Mouse (Mus musculus) intestine, postnatal 0 days (tissue): ENCODE results near the gene Tfg. TPM values are rescaled to one million over a fixed set of nuclear protein-coding genes. Genes with fewer than 3 reads are reported as not detected.

ENCODE experiments used
- ATAC-seq: fragments of 200-750 bp; cut with Nextera tagmentation; 2 replicates; pipeline ENCODE4 v1.8.0; 2017; ENCODE audit warnings: mild to moderate bottlenecking, moderate TSS enrichment, moderate library complexity
- H3K27ac ChIP-seq: fragments of 300-500 bp; sonication (generic); 2 replicates; pipeline ENCODE4 v1.5.1; 2014; ENCODE audit warnings: mild to moderate bottlenecking, low read depth, low read length, moderate library complexity
- H3K27me3 ChIP-seq: fragments of 300-500 bp; sonication (generic); replicated peaks from 2 replicates; pipeline ENCODE4 v1.6.1; 2014; ENCODE audit warnings: low read length, mixed read lengths; ENCODE audit not compliant: control insufficient read depth, insufficient read depth
- H3K36me3 ChIP-seq: fragments of 300-500 bp; sonication (generic); 2 replicates; pipeline ENCODE4 v1.6.1; 2014; ENCODE audit warnings: mild to moderate bottlenecking, moderate library complexity; ENCODE audit not compliant: control insufficient read depth, insufficient read depth
- H3K4me1 ChIP-seq: fragments of 300-500 bp; sonication (generic); replicated peaks from 2 replicates; pipeline ENCODE4 v1.6.1; 2014; ENCODE audit warnings: antibody characterized with exemption, low read length, mixed read lengths; ENCODE audit not compliant: control insufficient read depth, insufficient read depth
- H3K4me2 ChIP-seq: fragments of 300-500 bp; sonication (generic); replicated peaks from 2 replicates; pipeline ENCODE4 v1.6.1; 2014; ENCODE audit warnings: low read depth, mild to moderate bottlenecking, moderate library complexity
- H3K4me3 ChIP-seq: fragments of 300-500 bp; sonication (generic); 2 replicates; pipeline ENCODE4 v1.5.1; 2014; ENCODE audit warnings: low read depth, low read length
- H3K9ac ChIP-seq: fragments of 300-500 bp; sonication (generic); 2 replicates; pipeline ENCODE4 v1.6.1; 2014; ENCODE audit warnings: mild to moderate bottlenecking, low read depth, low read length
- H3K9me3 ChIP-seq: fragments of 300-500 bp; sonication (generic); 2 replicates; pipeline ENCODE4 v1.6.1; 2016; ENCODE audit warnings: mixed run types; ENCODE audit not compliant: control insufficient read depth
- CTCF ChIP-seq: sonication (generic); IDR thresholded peaks from 2 replicates; pipeline ENCODE4 v1.5.1; 2016; ENCODE audit warnings: low read depth, mild to moderate bottlenecking, control low read depth, antibody characterized with exemption, moderate library complexity
- WGBS: fragments of 180-500 bp; shearing (Covaris S2); extraction: QIAGEN DNeasy Blood & Tissue Kit; methylation state at CpG from one replicate; pipeline ENCODE4 v1.1.7; 2014; 5-methylcytosine and 5-hydroxymethylcytosine counted together
- polyA plus RNA-seq: library from polyadenylated mRNA; unstranded; fragments of >200 nt; fragmentation: Nextera tagmentation; extraction: Ambion mirVana; gene quantifications from 2 replicates; pipeline ENCODE4 v1.2.1, GENCODE M21; 2015

Tfg gene
- polyA plus RNA-seq, 1 experiment from 2014 or later, result 509 TPM

- no peaks in the 10 kb centered on the region for H3K27me3 ChIP-seq
- no peak for ATAC-seq
These were observed 61.9 kb downstream of the Tfg start for GRCm38 (mm10) chr16:56655193-56655910.

DNA sequence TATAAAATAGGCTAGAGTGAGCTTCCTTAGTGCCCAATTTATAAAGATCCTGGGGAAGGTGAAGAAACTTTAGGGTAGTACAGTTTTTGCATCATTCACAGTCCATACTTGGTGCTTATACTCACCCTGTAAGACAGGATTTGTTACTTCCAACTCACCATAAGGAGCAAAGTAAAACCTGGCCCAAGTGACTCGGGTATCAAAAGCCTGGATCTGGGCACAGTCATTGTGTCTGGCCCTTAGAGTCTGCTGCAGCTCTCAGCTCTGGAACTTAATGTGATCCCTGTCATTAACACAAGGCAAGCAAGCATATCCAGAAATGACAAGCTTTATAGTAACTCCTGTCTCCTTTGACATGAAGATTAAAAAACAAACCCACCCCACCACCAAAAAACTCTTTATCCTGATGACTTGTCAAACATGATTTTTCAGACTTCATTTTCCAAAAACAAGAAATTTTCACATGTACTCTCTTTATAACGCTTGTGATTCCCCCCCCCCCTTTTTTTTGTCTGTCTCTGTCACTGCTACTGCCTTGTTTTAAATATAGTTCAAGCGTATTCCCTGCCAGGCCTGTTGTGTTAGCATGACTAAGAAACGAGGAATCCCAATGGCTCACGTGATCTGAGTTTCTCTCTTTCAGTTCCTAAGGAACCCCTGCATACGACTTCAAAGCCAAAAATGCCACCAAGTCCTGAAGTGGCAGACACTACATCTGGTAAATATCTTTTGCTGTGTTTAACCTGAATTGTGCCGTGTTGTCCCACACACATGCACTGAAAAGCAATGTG is 70.7 kb downstream of the Tfg start:
- WGBS, result 62% methylated on average over 7 of the region's 7 CpGs
- no peak for ATAC-seq

More at GRCm38 (mm10) chr16:56655193-56655910, 61.9 kb downstream of the Tfg start:
- TF ChIP-seq CTCF, result no peak
- no peaks in the 10 kb centered on the region for H3K36me3 ChIP-seq
- H3K4me3 ChIP-seq, result no peak overlapping the region
- 69% methylated on average over 12 of the region's 12 CpGs for WGBS
- H3K4me2 ChIP-seq, result no peak overlapping the region
- H3K4me1 ChIP-seq, result no peaks in the 10 kb centered on the region
- no peak overlapping the region for H3K9ac ChIP-seq
- no peak overlapping the region for H3K27ac ChIP-seq
- no peaks in the 10 kb centered on the region for H3K9me3 ChIP-seq

DNA sequence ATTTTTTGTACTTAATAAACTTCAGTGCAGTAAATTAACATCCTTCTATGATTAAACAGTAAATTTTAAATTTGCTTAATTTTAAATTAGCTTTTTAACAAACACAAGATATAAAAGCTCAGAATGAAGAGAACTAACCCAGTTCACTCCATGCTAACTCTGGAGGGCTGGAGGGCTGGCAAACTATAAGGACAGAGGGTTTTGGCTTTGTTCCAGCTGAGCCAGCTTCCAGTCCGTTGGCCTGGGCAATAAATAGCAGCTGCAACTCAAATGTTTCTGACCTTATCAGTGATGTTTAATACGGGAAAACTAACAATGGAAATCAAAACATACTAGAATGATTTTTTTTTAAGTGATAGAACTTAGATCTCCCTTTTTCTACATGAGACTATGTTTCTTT is 72.0 kb downstream of the Tfg start:
- no peak overlapping the region for H3K27ac ChIP-seq
- no peak for ATAC-seq
- H3K9me3 ChIP-seq, result no peaks in the 10 kb centered on the region
- no peaks in the 10 kb centered on the region for H3K36me3 ChIP-seq
- no peak for TF ChIP-seq CTCF
- no peak overlapping the region for H3K9ac ChIP-seq
- no peak overlapping the region for H3K4me3 ChIP-seq
- WGBS, result 4% methylated on average over 2 of the region's 2 CpGs
- no peaks in the 10 kb centered on the region for H3K27me3 ChIP-seq
- no peak overlapping the region for H3K4me2 ChIP-seq
- no peaks in the 10 kb centered on the region for H3K4me1 ChIP-seq

More for the DNA sequence above, 70.7 kb downstream of the Tfg start:
- no peak for TF ChIP-seq CTCF
- Histone ChIP-seq H3K9me3 (no peaks in the 10 kb centered on the region), H3K4me3 (no peak overlapping the region), H3K9ac (no peak overlapping the region), H3K27ac (no peak overlapping the region), H3K27me3 (no peaks in the 10 kb centered on the region), H3K4me2 (no peak overlapping the region), H3K36me3 (no peaks in the 10 kb centered on the region), H3K4me1 (no peaks in the 10 kb centered on the region)

Other genes starting within 250 kb of the Tfg start
- 10.1 and 11.2 TPM in 2 replicates for gene Abi3bp, start 239.6 kb downstream of the Tfg start, polyA plus RNA-seq
- gene Adgrg7, start 78.4 kb upstream of the Tfg start, polyA plus RNA-seq, result 18.4 and 21.0 TPM in 2 replicates
- 6.0 and 6.1 TPM in 2 replicates for gene Tmem45a, start 168.7 kb upstream of the Tfg start, polyA plus RNA-seq
- gene Lnp1, start 210.6 kb upstream of the Tfg start, polyA plus RNA-seq, result not detected in 2 replicates